Mouse (Mus musculus) heart, embryonic 15.5 days (tissue): ENCODE results near the gene Smarce1. TPM values are rescaled to one million over a fixed set of nuclear protein-coding genes. Genes with fewer than 3 reads are reported as not detected.

ENCODE experiments used
- ATAC-seq: fragments of 200-750 bp; cut with Nextera tagmentation; replicated peaks from 2 replicates; pipeline ENCODE4 v1.8.0; 2017; ENCODE audit warnings: low read depth, moderate TSS enrichment; ENCODE audit not compliant: insufficient number of reproducible peaks, insufficient read depth, low FRiP score
- H3K27ac ChIP-seq: fragments of 300-500 bp; sonication (generic); 2 replicates; pipeline ENCODE4 v1.5.1; 2015; ENCODE audit warnings: mild to moderate bottlenecking, inconsistent platforms
- H3K27me3 ChIP-seq: fragments of 300-500 bp; sonication (generic); 2 replicates; pipeline ENCODE4 v1.6.1; 2015; ENCODE audit warnings: inconsistent platforms
- H3K36me3 ChIP-seq: fragments of 300-500 bp; sonication (generic); 2 replicates; pipeline ENCODE4 v1.6.1; 2015; ENCODE audit warnings: mild to moderate bottlenecking, inconsistent platforms
- H3K4me1 ChIP-seq: fragments of 300-500 bp; sonication (generic); replicated peaks from 2 replicates; pipeline ENCODE4 v1.6.1; 2015; ENCODE audit warnings: inconsistent platforms
- H3K4me2 ChIP-seq: fragments of 300-500 bp; sonication (generic); 2 replicates; pipeline ENCODE4 v1.6.1; 2015; ENCODE audit warnings: inconsistent platforms, mild to moderate bottlenecking, moderate library complexity
- H3K4me3 ChIP-seq: fragments of 300-500 bp; sonication (generic); 2 replicates; pipeline ENCODE4 v1.5.1; 2015; ENCODE audit warnings: mild to moderate bottlenecking, inconsistent platforms
- H3K9ac ChIP-seq: fragments of 300-500 bp; sonication (generic); 2 replicates; pipeline ENCODE4 v1.6.1; 2015; ENCODE audit warnings: mild to moderate bottlenecking, inconsistent platforms
- H3K9me3 ChIP-seq: fragments of 300-500 bp; sonication (generic); replicated peaks from 2 replicates; pipeline ENCODE4 v1.6.1; 2016; ENCODE audit warnings: inconsistent platforms
- WGBS: fragments of 180-500 bp; shearing (Covaris S2); methylation state at CpG from one replicate; pipeline ENCODE4 v1.1.7; 2015; ENCODE audit warnings: mixed read lengths; 5-methylcytosine and 5-hydroxymethylcytosine counted together
- polyA plus RNA-seq: library from polyadenylated mRNA; unstranded; fragments of >200 nt; fragmentation: Nextera tagmentation; extraction: Ambion mirVana; gene quantifications from 2 replicates; pipeline ENCODE4 v1.2.1, GENCODE M21; 2015

The Smarce1 gene
- polyA plus RNA-seq, 1 experiment from 2014 or later, result 136 TPM

DNA sequence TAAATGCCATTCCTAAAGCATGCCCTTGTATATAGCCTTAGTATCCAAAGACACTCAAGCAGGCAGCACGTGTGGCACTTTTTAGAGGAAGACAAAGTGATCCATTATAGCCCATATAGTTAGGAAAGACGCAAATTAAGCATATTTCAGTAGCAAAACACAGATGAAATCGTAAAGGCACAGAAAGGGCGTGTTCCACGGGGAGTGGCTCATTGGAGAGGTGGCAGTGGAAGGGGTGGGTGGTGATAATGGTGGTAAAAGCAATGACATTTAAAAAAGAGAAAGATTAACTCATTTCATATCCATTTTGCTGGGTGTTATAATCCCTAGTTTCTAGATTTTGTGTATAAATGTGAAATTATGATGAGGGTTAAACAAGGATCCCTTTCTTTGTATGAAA lies 4.5 kb downstream of the Smarce1 start:
- WGBS, result 86% methylated on average over 5 of the region's 5 CpGs
- H3K36me3 ChIP-seq, result peaks cover 44% of the 10 kb centered on the region

DNA sequence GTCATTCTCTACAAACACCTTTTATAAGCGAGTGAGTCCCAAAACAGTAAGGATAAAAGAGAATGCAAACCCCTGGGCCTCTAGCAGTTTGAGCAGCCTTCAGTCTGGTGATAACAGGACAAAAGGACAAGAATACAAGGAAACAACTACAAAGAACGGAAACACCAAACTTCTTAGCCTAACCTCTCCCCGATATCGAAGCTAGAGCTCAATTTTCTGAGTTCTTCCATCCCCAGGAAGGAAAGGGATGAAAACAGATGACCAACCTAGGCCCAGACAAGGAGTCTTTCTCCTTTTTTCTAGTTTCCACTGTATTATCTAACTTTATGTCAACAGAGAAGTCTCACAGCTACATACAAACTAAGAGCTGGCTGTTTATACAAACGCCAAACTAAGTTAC lies 7.5 kb downstream of the Smarce1 start:
- WGBS, result 78% methylated on average over 5 of the region's 5 CpGs
- Histone ChIP-seq H3K27me3 (no peaks in the 10 kb centered on the region), H3K4me1 (peaks cover 17% of the 10 kb centered on the region), H3K36me3 (peaks cover 65% of the 10 kb centered on the region), H3K4me3 (no peak overlapping the region), H3K27ac (peak overlapping the region; percentile 13; the same call in 1 of the 2 replicates), H3K9me3 (no peaks in the 10 kb centered on the region), H3K9ac (no peak overlapping the region), H3K4me2 (no peak overlapping the region)
- ATAC-seq, result no peak

More for the DNA sequence above, 4.5 kb downstream of the Smarce1 start:
- no peak for ATAC-seq
- Histone ChIP-seq H3K4me3 (no peak overlapping the region), H3K27ac (no peak overlapping the region), H3K9me3 (no peaks in the 10 kb centered on the region), H3K4me2 (no peak overlapping the region), H3K9ac (no peak overlapping the region), H3K27me3 (no peaks in the 10 kb centered on the region), H3K4me1 (peaks cover 26% of the 10 kb centered on the region)

DNA sequence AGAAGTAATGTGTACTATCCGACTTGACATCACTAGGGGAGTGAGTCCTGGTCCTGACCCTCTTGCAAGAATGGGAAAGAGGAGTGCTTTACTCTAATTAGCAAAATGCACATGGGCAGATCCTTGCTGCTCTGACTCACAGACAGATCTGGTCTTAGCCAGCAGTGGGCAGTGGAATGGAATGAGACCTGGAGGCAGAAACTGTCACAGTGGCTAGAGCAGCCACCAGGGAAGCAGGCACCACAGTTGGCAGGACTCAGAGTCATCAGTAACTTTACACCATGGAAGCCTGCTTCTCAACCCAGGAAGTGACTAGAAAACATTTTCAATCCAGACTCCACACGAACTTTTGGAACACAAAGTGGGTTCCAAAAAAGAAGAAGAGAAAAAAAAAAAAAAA lies 9.0 kb downstream of the Smarce1 start:
- no peak for ATAC-seq
- Histone ChIP-seq H3K36me3 (peaks cover 66% of the 10 kb centered on the region), H3K9ac (no peak overlapping the region), H3K4me3 (no peak overlapping the region), H3K27ac (no peak overlapping the region), H3K4me2 (no peak overlapping the region), H3K9me3 (no peaks in the 10 kb centered on the region), H3K27me3 (no peaks in the 10 kb centered on the region), H3K4me1 (peaks cover 14% of the 10 kb centered on the region)
- WGBS, result 48% methylated on average over 2 of the region's 2 CpGs

DNA sequence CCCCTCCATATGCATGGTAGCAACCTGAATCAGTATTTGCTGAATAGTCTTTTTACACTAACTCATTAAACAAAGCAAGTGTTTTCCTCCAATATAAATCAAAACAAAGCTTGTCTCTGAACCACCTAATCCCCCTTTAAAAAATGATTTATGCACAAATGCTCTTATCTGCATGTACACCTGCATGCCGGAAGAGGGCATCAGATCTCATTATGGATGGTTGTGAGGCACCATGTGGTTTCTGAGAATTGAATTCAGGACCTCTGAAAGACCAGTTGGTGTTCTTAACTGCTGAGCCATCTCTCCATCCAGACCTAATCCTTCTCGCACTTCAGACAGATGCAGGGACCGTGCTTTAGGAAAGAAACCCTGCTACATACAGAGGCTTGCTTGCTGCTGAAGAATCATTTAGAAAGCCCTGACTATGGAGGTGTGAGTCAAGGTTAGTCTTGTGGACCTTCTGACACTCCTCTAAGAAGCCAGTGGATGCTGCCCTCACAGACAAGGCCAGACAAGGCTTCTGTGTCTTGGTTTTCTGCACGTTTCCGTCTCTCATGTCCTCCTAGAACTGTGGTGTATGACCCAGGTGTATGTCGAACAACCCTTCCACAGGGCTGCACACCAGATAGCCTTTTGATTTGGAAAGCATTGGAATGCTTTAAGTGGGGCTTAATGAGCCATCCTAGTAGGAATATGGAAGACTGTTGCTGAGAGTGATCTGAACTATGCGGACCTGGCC lies 13.4 kb downstream of the Smarce1 start:
- Histone ChIP-seq H3K27ac (peak overlapping the region; percentile 38; the same call in 1 of the 2 replicates), H3K9ac (no peak overlapping the region), H3K9me3 (no peaks in the 10 kb centered on the region), H3K4me1 (peaks cover 16% of the 10 kb centered on the region), H3K27me3 (no peaks in the 10 kb centered on the region), H3K4me2 (no peak overlapping the region), H3K4me3 (no peak overlapping the region), H3K36me3 (peaks cover 74% of the 10 kb centered on the region)
- ATAC-seq, result no peak
- WGBS, result 90% methylated on average over 7 of the region's 7 CpGs

DNA sequence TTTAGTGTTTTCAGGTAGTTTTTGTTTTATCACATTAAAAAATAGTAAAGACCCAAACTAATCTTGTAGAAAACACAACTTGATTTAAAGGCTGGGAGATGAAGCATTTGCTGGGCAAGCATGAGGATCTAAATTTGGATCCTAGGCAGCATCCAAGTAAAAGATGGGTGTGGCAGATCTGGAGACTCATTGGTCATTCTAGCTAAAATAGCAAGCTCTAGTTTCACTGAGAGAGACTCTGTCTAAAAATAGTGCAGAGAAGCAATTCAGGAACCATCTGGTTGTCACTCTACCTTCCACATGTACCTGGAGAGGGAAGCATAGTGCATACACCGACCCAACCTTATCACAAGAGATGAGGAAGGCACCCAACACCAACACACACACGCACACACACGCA lies 14.6 kb downstream of the Smarce1 start:
- peaks cover 9% of the 10 kb centered on the region; the same call in 1 of the 2 replicates for H3K4me1 ChIP-seq
- H3K4me3 ChIP-seq, result no peak overlapping the region
- peak overlapping the region; percentile 38 for H3K27ac ChIP-seq
- no peaks in the 10 kb centered on the region for H3K27me3 ChIP-seq
- peaks cover 85% of the 10 kb centered on the region for H3K36me3 ChIP-seq
- H3K9ac ChIP-seq, result no peak overlapping the region
- no peak overlapping the region for H3K4me2 ChIP-seq
- ATAC-seq, result no peak; the same call in 1 of the 2 replicates
- 79% methylated on average over 3 of the region's 3 CpGs for WGBS
- H3K9me3 ChIP-seq, result no peaks in the 10 kb centered on the region

DNA sequence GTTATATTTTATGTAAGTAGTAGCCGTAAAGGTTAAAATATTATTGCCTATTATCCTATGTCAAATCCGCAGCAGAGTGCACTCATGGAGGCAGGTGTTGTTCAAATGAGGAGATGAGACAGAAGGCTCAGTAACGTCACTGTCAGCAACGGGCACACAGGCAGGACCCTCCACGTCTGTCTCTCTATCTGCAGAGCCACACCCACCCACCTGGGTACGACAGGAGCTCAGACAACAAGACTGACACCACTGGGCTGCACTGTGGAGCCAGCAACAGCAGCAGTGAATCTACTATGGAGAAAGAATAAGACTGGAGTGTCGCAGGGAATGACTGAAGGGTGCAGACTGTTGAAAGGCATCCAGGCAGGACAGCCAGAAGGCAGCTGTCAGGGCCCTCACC lies 18.1 kb downstream of the Smarce1 start:
- Histone ChIP-seq H3K4me3 (no peak overlapping the region), H3K27ac (no peak overlapping the region), H3K9me3 (no peaks in the 10 kb centered on the region), H3K36me3 (peaks cover 72% of the 10 kb centered on the region), H3K4me2 (no peak overlapping the region), H3K4me1 (peaks cover 23% of the 10 kb centered on the region), H3K9ac (no peak overlapping the region), H3K27me3 (no peaks in the 10 kb centered on the region)
- 75% methylated on average over 7 of the region's 7 CpGs for WGBS
- ATAC-seq, result no peak

DNA sequence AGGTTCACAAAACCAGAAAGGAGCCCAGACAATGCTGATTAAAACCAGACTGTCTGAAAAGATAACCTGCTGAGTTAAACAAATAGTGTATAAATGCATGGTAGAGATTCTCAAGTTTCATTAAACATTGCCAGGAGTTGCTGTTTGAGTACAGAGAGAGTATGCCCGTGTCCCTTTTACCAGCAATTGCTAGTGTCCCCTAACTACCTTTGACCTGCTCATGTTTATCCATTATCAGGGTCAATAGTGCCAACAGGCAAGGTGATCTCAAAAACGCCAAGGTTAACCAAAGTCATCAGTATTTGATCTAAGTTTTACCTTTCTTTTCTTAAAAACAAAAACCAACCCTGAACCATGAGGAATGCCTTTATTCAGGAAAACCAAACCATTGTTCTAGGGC lies 18.9 kb downstream of the Smarce1 start:
- H3K27me3 ChIP-seq, result no peaks in the 10 kb centered on the region
- no peak for ATAC-seq
- 74% methylated on average over 2 of the region's 2 CpGs for WGBS
- H3K36me3 ChIP-seq, result peaks cover 65% of the 10 kb centered on the region
- H3K9me3 ChIP-seq, result no peaks in the 10 kb centered on the region
- peaks cover 30% of the 10 kb centered on the region for H3K4me1 ChIP-seq
- H3K27ac ChIP-seq, result no peak overlapping the region
- no peak overlapping the region for H3K9ac ChIP-seq
- H3K4me3 ChIP-seq, result no peak overlapping the region
- H3K4me2 ChIP-seq, result no peak overlapping the region

DNA sequence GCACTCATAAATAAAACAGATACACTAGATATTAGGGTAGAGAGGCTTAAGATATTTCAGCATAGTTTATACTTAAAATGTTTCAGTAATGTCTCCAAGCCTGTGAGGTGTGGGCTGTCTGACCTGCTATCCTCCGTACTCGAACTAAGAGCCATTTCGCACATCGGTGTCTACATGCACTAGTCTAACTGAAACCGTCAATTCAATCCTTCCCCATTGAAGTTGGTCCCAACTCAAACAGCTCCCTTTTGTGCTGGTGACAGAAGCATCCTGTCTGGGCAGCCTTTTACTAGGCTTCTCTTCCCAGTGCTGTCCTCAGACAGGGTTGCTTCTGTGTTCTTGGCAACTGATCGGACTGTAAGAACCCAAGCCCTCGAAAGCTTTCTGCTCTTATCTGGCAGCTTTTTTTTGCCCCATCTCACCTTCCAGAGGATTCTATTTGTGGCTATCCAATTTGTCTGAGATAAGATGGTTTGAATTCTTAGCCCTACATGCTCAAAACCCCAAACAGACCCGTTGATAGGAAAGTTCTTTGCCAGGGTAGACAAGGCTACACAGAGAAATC lies 22.6 kb downstream of the Smarce1 start:
- peaks cover 31% of the 10 kb centered on the region for H3K36me3 ChIP-seq
- no peaks in the 10 kb centered on the region for H3K27me3 ChIP-seq
- WGBS, result 41% methylated on average over 8 of the region's 8 CpGs
- no peaks in the 10 kb centered on the region for H3K9me3 ChIP-seq
- H3K27ac ChIP-seq, result peak overlapping the region; percentile 77
- H3K9ac ChIP-seq, result no peak overlapping the region
- no peak overlapping the region for H3K4me3 ChIP-seq
- 0 out of 2 replicates have a peak, but pooled peaks have one; percentile 31 for ATAC-seq
- H3K4me2 ChIP-seq, result peak overlapping the region; percentile 21
- H3K4me1 ChIP-seq, result peaks cover 24% of the 10 kb centered on the region

DNA sequence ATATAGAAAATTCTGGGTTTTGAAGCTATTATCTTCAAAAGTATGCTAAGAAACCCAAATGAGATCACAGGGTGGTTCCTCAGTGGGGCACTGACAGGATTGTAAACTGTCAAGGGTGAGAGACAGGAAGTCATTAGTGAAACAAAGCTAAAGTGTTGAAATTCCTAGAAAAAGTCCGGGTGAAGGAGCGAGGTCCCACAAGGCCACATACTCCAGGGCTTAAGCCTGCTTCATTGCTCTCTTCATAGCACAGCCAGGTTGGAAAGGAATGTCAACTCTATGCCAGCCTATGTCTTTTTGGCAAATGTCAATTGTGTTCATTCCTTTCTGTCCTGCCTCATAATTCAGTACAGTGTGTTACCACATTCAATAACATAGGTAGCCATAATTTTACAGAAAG lies 23.4 kb downstream of the Smarce1 start:
- 25% methylated on average over 2 of the region's 2 CpGs for WGBS
- Histone ChIP-seq H3K27ac (peak overlapping the region; percentile 77), H3K27me3 (no peaks in the 10 kb centered on the region), H3K4me3 (no peak overlapping the region), H3K4me2 (no peak overlapping the region), H3K9me3 (no peaks in the 10 kb centered on the region), H3K4me1 (peaks cover 24% of the 10 kb centered on the region), H3K9ac (no peak overlapping the region), H3K36me3 (peaks cover 24% of the 10 kb centered on the region)
- ATAC-seq, result no peak

DNA sequence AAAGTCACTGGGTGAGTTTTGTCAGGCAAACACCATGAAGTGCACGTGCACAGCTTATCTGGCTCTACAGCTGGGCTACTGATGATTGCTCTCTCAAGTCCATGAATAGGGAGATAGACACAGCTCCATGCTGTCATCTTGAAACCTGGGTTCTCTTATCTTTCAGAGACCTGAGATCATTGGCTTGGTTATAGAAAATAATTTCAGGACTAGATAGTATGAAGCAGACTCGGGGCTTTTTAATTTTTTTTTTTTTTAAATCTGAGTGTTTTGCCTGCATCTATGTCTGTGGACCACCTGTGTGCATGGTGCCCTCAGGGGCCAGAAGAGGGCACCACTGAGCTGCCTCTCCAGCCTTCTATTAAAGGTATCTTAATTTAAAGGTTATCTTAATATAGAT lies 23.9 kb downstream of the Smarce1 start:
- no peak overlapping the region for H3K4me3 ChIP-seq
- H3K9me3 ChIP-seq, result no peaks in the 10 kb centered on the region
- H3K27ac ChIP-seq, result no peak overlapping the region; the same call in 1 of the 2 replicates
- H3K36me3 ChIP-seq, result peaks cover 19% of the 10 kb centered on the region
- no peaks in the 10 kb centered on the region for H3K27me3 ChIP-seq
- H3K4me2 ChIP-seq, result no peak overlapping the region
- H3K4me1 ChIP-seq, result peaks cover 24% of the 10 kb centered on the region
- 14% methylated on average over 2 of the region's 2 CpGs for WGBS
- H3K9ac ChIP-seq, result no peak overlapping the region
- no peak for ATAC-seq

DNA sequence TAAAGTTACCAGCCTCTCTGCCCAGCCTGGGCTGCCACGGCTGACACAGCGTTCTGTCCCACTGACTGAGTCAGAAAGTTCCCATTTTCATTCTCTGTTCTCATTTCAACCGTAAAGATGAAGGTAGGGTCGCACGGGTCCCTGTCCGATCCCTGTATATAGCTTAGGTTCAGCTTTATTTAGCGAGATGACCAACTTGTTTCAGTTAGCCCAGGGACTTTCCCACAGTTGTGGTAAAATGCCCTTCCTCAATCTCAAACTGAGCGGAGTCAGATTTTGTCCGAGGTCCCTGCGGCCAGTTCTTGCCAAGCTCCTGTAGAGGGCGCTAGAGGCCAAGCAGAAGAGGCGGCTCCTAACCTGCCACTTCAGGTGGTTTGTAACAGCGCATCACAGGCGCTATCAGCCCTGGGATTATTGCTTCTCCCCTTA lies 41.6 kb downstream of the Smarce1 start:
- peaks cover 30% of the 10 kb centered on the region for H3K27me3 ChIP-seq
- H3K4me2 ChIP-seq, result no peak overlapping the region
- WGBS, result 23% methylated on average over 14 of the region's 14 CpGs
- no peaks in the 10 kb centered on the region for H3K4me1 ChIP-seq
- no peak overlapping the region for H3K4me3 ChIP-seq
- H3K36me3 ChIP-seq, result no peaks in the 10 kb centered on the region
- ATAC-seq, result no peak
- H3K27ac ChIP-seq, result no peak overlapping the region
- no peak overlapping the region for H3K9ac ChIP-seq
- no peaks in the 10 kb centered on the region for H3K9me3 ChIP-seq

DNA sequence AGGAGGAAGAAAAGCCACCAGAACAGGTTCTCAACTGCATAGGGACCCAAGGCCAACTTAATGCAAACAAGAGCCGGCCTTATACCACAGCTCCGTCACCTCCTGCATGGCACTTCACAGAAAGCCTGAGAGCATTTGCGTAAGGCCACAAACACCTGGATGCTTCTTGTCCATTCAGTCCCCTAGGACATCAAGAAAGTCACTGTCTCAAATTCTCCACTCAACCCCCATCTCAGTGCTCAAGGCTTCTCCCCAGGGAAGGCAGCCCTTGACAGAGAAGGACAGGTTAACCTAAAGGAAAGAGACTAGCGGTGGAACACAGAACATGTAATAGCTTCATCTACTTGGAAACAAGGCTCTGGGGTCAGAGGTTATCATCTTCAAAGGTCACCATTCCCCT lies 43.5 kb downstream of the Smarce1 start:
- H3K36me3 ChIP-seq, result no peaks in the 10 kb centered on the region

More for the DNA sequence above, 43.5 kb downstream of the Smarce1 start:
- Histone ChIP-seq H3K27me3 (peaks cover 30% of the 10 kb centered on the region), H3K4me1 (0 out of 2 replicates have a peak, but pooled peaks cover 2% of the 10 kb centered on the region), H3K4me3 (no peak overlapping the region), H3K9ac (no peak overlapping the region), H3K27ac (no peak overlapping the region), H3K9me3 (no peaks in the 10 kb centered on the region), H3K4me2 (no peak overlapping the region)
- ATAC-seq, result no peak
- 81% methylated on average over 4 of the region's 4 CpGs for WGBS
